Mouse (Mus musculus) granulocyte monocyte progenitor cell, adult 5-6 weeks (primary cell): Measurements from ENCODE around the gene Rbm14. TPM values are rescaled to one million over a fixed set of nuclear protein-coding genes. Genes with fewer than 3 reads are reported as not detected.
"Not testable (repeated sequence)": the region's sequence is repeated elsewhere in the genome, so short reads cannot be mapped to it uniquely, and the experiment has no call there.

ENCODE experiments used
- ATAC-seq: replicated peaks from 2 replicates; pipeline ENCODE4 v1.8.0; 2016; ENCODE audit warnings: mild to moderate bottlenecking, moderate TSS enrichment, inconsistent platforms; ENCODE audit not compliant: poor library complexity, severe bottlenecking
- total RNA-seq, 2 experiments: library from RNA; stranded (forward) in 1 of 2; stranded (reverse) in 1 of 2; fragments of 200-712, 200-1000 nt in 1 of 2; fragments of >200 nt in 1 of 2; fragmentation: Nextera tagmentation in 1 of 2; gene quantifications; 2 replicates each; pipeline ENCODE4 v1.2.3; 2014 to 2017

Gene Rbm14
- total RNA-seq, 2 experiments from 2014 or later, result 27.2 to 51.0 TPM

- ATAC-seq, result no peak
Observed at GRCm38 (mm10) chr19:4817182-4817835, 5.9 kb upstream of the Rbm14 start.

GRCm38 (mm10) chr19:4813015-4813414 lies 1.6 kb upstream of the Rbm14 start:
- ATAC-seq, result no peak

- not testable (repeated sequence) for ATAC-seq
Observed at GRCm38 (mm10) chr19:4812334-4812949, 1.0 kb upstream of the Rbm14 start.

- no peak for ATAC-seq
Observed at GRCm38 (mm10) chr19:4811909-4812242, 442 bp upstream of the Rbm14 start.

GRCm38 (mm10) chr19:4810746-4811062 lies 730 bp downstream of the Rbm14 start:
- ATAC-seq, result no peak

GRCm38 (mm10) chr19:4810309-4810708 lies 1.1 kb downstream of the Rbm14 start:
- no peak for ATAC-seq

GRCm38 (mm10) chr19:4803283-4803682 lies 8.2 kb downstream of the Rbm14 start:
- ATAC-seq, result 0 out of 2 replicates have a peak, but pooled peaks have one; percentile 12

GRCm38 (mm10) chr19:4802691-4803091 lies 8.7 kb downstream of the Rbm14 start:
- no peak for ATAC-seq

- ATAC-seq, result no peak
Observed at GRCm38 (mm10) chr19:4799083-4799482, 12.4 kb downstream of the Rbm14 start.

GRCm38 (mm10) chr19:4797846-4798245 lies 13.6 kb downstream of the Rbm14 start:
- ATAC-seq, result no peak

- no peak for ATAC-seq
Observed at GRCm38 (mm10) chr19:4795929-4796328, 15.5 kb downstream of the Rbm14 start.

GRCm38 (mm10) chr19:4793831-4794422 lies 17.5 kb downstream of the Rbm14 start, which contains the start of gene Rbm4:
Gene Rbm4, minus strand, starts transcription at chr19:4793901.
- ATAC-seq, result peak; percentile 96

GRCm38 (mm10) chr19:4793281-4793830 lies 18.1 kb downstream of the Rbm14 start:
- ATAC-seq, result peak; percentile 10; the same call in 1 of the 2 replicates

- no peak for ATAC-seq
Observed at GRCm38 (mm10) chr19:4786313-4786712, 25.1 kb downstream of the Rbm14 start.

GRCm38 (mm10) chr19:4785206-4785605 lies 26.2 kb downstream of the Rbm14 start:
- ATAC-seq, result no peak

GRCm38 (mm10) chr19:4782891-4783290 lies 28.5 kb downstream of the Rbm14 start:
- ATAC-seq, result no peak

GRCm38 (mm10) chr19:4772785-4773184 lies 38.6 kb downstream of the Rbm14 start:
- ATAC-seq, result no peak

- no peak for ATAC-seq
Observed at GRCm38 (mm10) chr19:4767507-4768148, 43.8 kb downstream of the Rbm14 start.

- no peak for ATAC-seq
Observed at GRCm38 (mm10) chr19:4762876-4763275, 48.6 kb downstream of the Rbm14 start.

GRCm38 (mm10) chr19:4760544-4760943 lies 50.9 kb downstream of the Rbm14 start:
- ATAC-seq, result not testable (repeated sequence)

GRCm38 (mm10) chr19:4756921-4757320 lies 54.5 kb downstream of the Rbm14 start:
- ATAC-seq, result no peak
